Mouse (Mus musculus) neural tube, embryonic 13.5 days (tissue): ENCODE measurements around the gene Gna11. TPM values are rescaled to one million over a fixed set of nuclear protein-coding genes. Genes with fewer than 3 reads are reported as not detected.
A peak's percentile ranks its signal among the peaks of the same experiment; 100 is the strongest.

ENCODE experiments used
- ATAC-seq: fragments of 200-750 bp; cut with Nextera tagmentation; 2 replicates; pipeline ENCODE4 v1.8.0; 2017; ENCODE audit warnings: low read depth, mild to moderate bottlenecking, moderate TSS enrichment, moderate library complexity
- H3K27ac ChIP-seq: fragments of 300-500 bp; sonication (generic); replicated peaks from 2 replicates; pipeline ENCODE4 v1.5.1; 2015; ENCODE audit warnings: moderate library complexity, mild to moderate bottlenecking, inconsistent platforms
- H3K27me3 ChIP-seq: fragments of 300-500 bp; sonication (generic); 2 replicates; pipeline ENCODE4 v1.6.1; 2015; ENCODE audit warnings: mild to moderate bottlenecking, inconsistent platforms
- H3K36me3 ChIP-seq: fragments of 300-500 bp; sonication (generic); 2 replicates; pipeline ENCODE4 v1.6.1; 2015; ENCODE audit warnings: mild to moderate bottlenecking, inconsistent platforms
- H3K4me1 ChIP-seq: fragments of 300-500 bp; sonication (generic); replicated peaks from 2 replicates; pipeline ENCODE4 v1.6.1; 2015; ENCODE audit warnings: inconsistent platforms
- H3K4me2 ChIP-seq: fragments of 300-500 bp; sonication (generic); 2 replicates; pipeline ENCODE4 v1.6.1; 2015; ENCODE audit warnings: inconsistent platforms, mild to moderate bottlenecking, moderate library complexity
- H3K4me3 ChIP-seq: fragments of 300-500 bp; sonication (generic); 2 replicates; pipeline ENCODE4 v1.5.1; 2015; ENCODE audit warnings: mild to moderate bottlenecking, inconsistent platforms
- H3K9ac ChIP-seq: fragments of 300-500 bp; sonication (generic); 2 replicates; pipeline ENCODE4 v1.6.1; 2015; ENCODE audit warnings: moderate library complexity, mild to moderate bottlenecking, inconsistent platforms
- H3K9me3 ChIP-seq: fragments of 300-500 bp; sonication (generic); 2 replicates; pipeline ENCODE4 v1.6.1; 2016; ENCODE audit warnings: inconsistent platforms
- WGBS: fragments of 180-500 bp; shearing (Covaris S2); methylation state at CpG from one replicate; pipeline ENCODE4 v1.1.7; 2015; 5-methylcytosine and 5-hydroxymethylcytosine counted together
- polyA plus RNA-seq: library from polyadenylated mRNA; unstranded; fragments of >200 nt; fragmentation: Nextera tagmentation; extraction: Ambion mirVana; gene quantifications from 2 replicates; pipeline ENCODE4 v1.2.1, GENCODE M21; 2015

Gene Gna11
- polyA plus RNA-seq, 1 experiment from 2014 or later = 81.6 TPM

DNA sequence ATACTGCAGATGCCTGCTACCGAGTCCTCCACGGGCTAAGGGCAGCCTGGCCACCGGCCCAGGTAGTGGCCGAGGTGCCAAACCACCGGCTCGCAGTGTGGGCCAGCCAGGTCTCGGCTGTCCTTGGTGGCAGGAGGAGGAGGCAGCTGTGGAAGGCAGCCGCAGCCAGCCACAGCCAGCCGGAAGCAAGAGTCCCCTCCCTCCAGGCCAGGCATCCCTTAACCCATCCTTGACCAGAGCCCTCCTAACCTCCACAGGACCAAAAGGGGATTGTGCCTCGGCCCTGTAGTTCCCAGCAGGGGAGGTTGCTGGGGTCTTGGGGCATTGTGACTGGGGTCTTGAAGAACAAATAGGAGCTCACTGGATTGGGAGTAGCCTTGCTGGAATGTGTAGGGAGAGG lies 19.2 kb upstream of the Gna11 start:
- Histone ChIP-seq H3K36me3 (peaks cover 55% of the 10 kb centered on the region), H3K27me3 (peaks cover 35% of the 10 kb centered on the region), H3K4me3 (peak overlapping the region; percentile 24), H3K27ac (peak overlapping the region; percentile 46; the same call in 1 of the 2 replicates), H3K4me1 (peaks cover 68% of the 10 kb centered on the region), H3K4me2 (peak overlapping the region; percentile 45), H3K9ac (peak overlapping the region; percentile 58), H3K9me3 (no peaks in the 10 kb centered on the region)
- no peak for ATAC-seq
- WGBS = 4% methylated on average over 10 of the region's 10 CpGs

DNA sequence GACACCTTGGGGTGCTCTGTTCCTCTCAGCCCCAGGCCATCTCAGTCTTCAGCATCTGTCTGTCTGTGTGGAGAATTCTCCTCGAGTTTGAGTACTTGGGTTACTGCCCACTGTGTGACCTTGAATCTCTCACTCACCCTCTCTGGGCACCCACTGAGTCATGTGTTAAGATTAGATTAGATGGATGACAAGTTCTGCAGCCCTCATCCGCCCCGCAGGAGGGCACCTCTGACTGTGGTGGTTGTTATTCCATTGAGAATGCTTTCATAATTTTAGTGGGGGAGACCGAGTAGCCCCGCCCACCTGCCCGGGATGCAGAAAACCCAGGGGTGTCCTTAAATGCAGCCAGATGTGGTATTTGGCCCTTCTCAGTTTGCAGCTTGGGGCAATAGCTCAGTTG lies 18.5 kb upstream of the Gna11 start:
- Histone ChIP-seq H3K36me3 (peaks cover 55% of the 10 kb centered on the region), H3K4me2 (peak overlapping the region; percentile 45), H3K27me3 (peaks cover 33% of the 10 kb centered on the region), H3K4me1 (peaks cover 66% of the 10 kb centered on the region), H3K9ac (peak overlapping the region; percentile 58), H3K9me3 (no peaks in the 10 kb centered on the region), H3K4me3 (0 out of 2 replicates have a peak overlapping the region, but pooled peaks have one; percentile 24), H3K27ac (no peak overlapping the region)
- no peak for ATAC-seq
- WGBS = 36% methylated on average over 6 of the region's 6 CpGs

- peaks cover 29% of the 10 kb centered on the region for H3K27me3 ChIP-seq
- H3K9ac ChIP-seq = peak overlapping the region; percentile 35
- H3K4me3 ChIP-seq = peak overlapping the region; percentile 2; the same call in 1 of the 2 replicates
Measured at GRCm38 (mm10) chr10:81562411-81562810, 17.4 kb upstream of the Gna11 start.

DNA sequence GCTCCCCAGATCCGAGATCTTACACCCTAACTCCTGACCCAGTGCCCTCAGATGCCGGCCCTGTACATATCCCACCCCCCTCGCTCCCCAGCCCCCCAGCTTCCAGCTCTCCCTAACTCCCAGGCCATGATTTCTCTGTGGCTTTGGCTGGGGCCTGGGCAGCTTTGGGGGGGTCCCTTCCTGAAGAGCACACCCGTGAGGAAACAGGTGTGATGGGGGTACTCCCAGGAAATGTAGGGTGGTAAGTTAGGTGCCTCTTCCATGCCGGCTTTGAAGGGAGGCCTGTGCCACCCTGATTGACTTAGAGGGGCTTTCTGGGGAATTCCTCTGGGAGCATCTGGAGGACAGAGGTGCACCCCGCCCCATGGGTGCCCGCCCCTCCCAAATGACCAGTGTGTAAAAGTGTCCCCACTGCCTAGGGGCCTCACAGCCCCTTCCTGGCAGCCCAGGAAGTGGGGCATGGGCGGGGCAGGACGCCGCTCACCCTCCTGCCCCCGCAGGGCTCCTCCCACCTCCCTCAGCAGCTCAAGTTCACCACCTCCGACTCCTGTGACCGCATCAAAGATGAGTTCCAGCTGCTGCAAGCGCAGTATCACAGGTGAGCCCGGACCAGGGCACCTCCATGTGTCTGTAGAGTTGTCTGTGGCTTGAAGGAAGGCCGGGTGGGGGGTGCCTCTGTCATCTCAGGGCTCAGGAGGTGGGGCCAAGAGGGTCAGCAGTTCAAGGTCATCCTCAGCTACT lies 15.9 kb upstream of the Gna11 start:
- 17% methylated on average over 16 of the region's 16 CpGs for WGBS
- Histone ChIP-seq H3K9ac (peak overlapping the region; percentile 98), H3K27ac (peak overlapping the region; percentile 91), H3K4me1 (peaks cover 58% of the 10 kb centered on the region), H3K9me3 (no peaks in the 10 kb centered on the region), H3K4me2 (peak overlapping the region; percentile 94), H3K36me3 (peaks cover 41% of the 10 kb centered on the region), H3K27me3 (peaks cover 14% of the 10 kb centered on the region), H3K4me3 (peak overlapping the region; percentile 94)
- ATAC-seq = no peak

More at GRCm38 (mm10) chr10:81562411-81562810, 17.4 kb upstream of the Gna11 start:
- Histone ChIP-seq H3K4me1 (peaks cover 58% of the 10 kb centered on the region), H3K4me2 (peak overlapping the region; percentile 30), H3K27ac (no peak overlapping the region), H3K9me3 (no peaks in the 10 kb centered on the region), H3K36me3 (peaks cover 55% of the 10 kb centered on the region)
- ATAC-seq = no peak
- 73% methylated on average over 6 of the region's 6 CpGs for WGBS

DNA sequence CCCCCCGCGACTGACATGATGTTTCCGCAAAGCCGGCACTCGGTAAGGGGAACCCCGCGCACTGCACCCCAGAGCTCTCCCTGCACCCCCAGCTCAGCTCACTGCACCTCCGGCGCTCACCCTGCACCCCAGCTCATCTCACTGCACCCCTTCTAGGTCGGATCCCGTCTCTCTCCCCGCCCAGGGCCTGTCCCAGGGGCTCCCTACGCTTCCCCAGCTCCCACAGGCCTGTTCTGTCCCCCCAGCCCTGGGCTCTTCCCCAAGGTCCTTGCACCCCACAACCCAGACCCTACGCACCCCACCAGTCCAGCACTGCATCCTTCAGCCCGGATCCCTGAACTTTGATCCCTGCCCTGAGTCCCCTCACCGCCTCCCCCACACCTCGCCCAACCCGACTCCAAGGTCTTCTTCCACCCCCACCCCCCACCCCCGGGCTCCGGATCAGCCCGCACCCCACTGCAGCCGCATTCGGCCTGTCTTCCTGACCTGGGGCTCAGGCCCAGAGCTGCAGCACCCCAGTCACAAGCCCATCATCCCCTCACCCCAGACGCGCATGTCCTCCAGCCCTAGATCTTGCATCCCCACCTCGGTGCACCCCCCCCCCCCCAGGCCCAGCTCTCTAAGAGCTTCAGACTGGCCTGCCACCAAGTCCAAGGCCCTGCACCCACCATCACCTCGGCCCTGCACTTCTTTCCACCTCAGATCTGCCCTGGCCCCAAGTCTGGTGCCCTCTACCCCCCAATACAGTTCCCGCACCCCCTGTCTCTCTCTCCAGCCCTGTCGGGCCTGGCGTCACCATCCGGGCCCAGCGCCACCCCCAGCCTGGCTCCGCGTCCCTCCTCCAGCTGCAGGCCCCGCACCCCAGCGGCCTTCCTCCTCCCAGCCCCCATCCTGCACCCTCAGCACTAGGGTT lies 14.9 kb upstream of the Gna11 start:
- WGBS = 2% methylated on average over 35 of the region's 36 CpGs
- H3K9me3 ChIP-seq = no peaks in the 10 kb centered on the region
- peak overlapping the region; percentile 94 for H3K4me2 ChIP-seq
- ATAC-seq = peak; percentile 38
- peaks cover 3% of the 10 kb centered on the region for H3K27me3 ChIP-seq
- H3K4me1 ChIP-seq = peaks cover 52% of the 10 kb centered on the region
- H3K36me3 ChIP-seq = peaks cover 31% of the 10 kb centered on the region; the same call in 1 of the 2 replicates
- H3K9ac ChIP-seq = peak overlapping the region; percentile 98
- peak overlapping the region; percentile 94 for H3K4me3 ChIP-seq
- H3K27ac ChIP-seq = peak overlapping the region; percentile 91

- peak within 1 kb of the TSS; percentile 94 for H3K4me2 ChIP-seq
- no peaks in the 10 kb centered on the region for H3K27me3 ChIP-seq
- peak within 1 kb of the TSS; percentile 94 for H3K4me3 ChIP-seq
- H3K9ac ChIP-seq = peak within 1 kb of the TSS; percentile 98
- no peaks in the 10 kb centered on the region for H3K9me3 ChIP-seq
- peak within 1 kb of the TSS; percentile 91 for H3K27ac ChIP-seq
- ATAC-seq = peak; percentile 68
- WGBS = 1% methylated on average over 46 of the region's 53 CpGs
- H3K4me1 ChIP-seq = peaks cover 45% of the 10 kb centered on the region
- peaks cover 24% of the 10 kb centered on the region; the same call in 1 of the 2 replicates for H3K36me3 ChIP-seq
Measured at GRCm38 (mm10) chr10:81559163-81559626, 14.2 kb upstream of the Gna11 start, which contains the start of gene Aes. Gene Aes, plus strand, starts transcription at chr10:81559488.

- Histone ChIP-seq H3K4me1 (peaks cover 30% of the 10 kb centered on the region), H3K4me3 (no peak overlapping the region), H3K4me2 (no peak overlapping the region), H3K9ac (no peak overlapping the region), H3K27me3 (no peaks in the 10 kb centered on the region), H3K9me3 (no peaks in the 10 kb centered on the region), H3K36me3 (0 out of 2 replicates have a peak, but pooled peaks cover 13% of the 10 kb centered on the region), H3K27ac (no peak overlapping the region)
- WGBS = 45% methylated on average over 1 of the region's 1 CpGs
- ATAC-seq = no peak
Measured at GRCm38 (mm10) chr10:81557491-81557890, 12.5 kb upstream of the Gna11 start.

DNA sequence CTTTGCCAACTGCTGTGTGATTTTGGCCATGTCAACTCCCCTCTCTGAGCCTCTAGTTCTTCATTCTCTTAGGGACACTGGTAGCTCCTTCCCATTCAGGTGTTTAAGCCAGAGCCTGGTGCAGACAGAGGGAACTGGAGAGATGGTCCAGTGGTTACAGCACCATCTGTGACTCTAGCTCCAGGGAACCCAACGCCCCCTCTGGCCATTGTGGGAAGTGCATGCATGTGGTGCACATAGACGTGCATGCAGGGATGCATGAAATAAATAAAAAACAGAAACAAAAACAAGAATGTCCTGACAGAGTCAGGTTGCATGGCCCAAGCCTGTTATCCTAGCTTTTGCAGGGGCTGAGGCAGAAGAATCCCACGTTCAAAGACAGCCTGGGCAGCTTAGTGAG lies 11.3 kb upstream of the Gna11 start:
- no peak for ATAC-seq
- Histone ChIP-seq H3K9ac (no peak overlapping the region), H3K27me3 (no peaks in the 10 kb centered on the region), H3K4me1 (peaks cover 18% of the 10 kb centered on the region), H3K4me2 (no peak overlapping the region), H3K36me3 (0 out of 2 replicates have a peak, but pooled peaks cover 2% of the 10 kb centered on the region), H3K9me3 (no peaks in the 10 kb centered on the region), H3K27ac (no peak overlapping the region), H3K4me3 (no peak overlapping the region)
- 66% methylated on average over 3 of the region's 3 CpGs for WGBS

DNA sequence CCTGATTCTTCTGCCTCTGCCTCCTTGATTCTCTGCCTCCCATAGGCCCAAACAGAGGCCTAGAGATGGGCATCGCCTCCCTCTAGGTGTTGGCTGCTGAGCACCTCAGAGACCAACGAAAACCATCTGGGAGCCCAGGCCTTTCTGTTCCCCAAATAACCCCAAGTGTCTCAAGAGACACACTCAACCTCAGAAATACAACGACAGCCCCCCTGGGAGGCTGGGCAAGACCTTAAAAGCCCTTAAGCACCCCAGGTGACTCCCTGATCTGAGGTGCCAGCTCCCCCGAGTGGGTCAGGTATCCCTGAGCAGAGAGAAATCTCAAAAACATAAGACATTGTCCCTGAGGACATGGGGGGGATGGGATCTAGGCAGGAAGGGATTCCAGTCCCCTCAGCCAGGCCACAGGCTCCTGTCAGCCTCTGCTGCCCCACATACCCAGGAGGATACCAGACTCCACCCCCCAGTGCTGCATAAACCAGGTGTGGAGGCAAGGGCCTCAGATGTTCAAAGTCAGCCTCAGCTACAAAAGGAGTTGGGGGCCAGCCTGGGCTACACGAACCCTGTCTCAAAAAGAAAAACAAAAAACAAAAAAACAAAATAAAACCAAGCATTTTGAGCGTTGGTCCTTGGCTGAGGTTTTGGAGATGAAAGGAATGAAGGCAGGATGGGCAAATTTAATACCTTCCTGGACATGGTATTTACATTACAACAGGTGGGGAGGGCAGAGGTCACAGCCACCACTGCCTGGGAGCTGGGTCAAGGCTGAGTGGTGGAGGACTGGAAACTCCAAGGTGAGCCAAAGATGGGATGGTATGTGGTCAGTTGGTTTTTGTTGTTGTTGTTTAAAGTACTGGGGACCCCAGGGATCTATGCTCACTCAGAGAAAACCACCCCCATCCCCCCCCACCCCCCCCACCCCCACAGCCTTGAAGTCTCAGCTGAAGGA lies 9.1 kb upstream of the Gna11 start:
- Histone ChIP-seq H3K4me1 (peaks cover 6% of the 10 kb centered on the region), H3K9ac (no peak overlapping the region), H3K27ac (no peak overlapping the region), H3K4me2 (no peak overlapping the region), H3K9me3 (no peaks in the 10 kb centered on the region), H3K27me3 (0 out of 2 replicates have a peak, but pooled peaks cover 3% of the 10 kb centered on the region), H3K4me3 (no peak overlapping the region), H3K36me3 (no peaks in the 10 kb centered on the region)
- no peak for ATAC-seq
- 84% methylated on average over 6 of the region's 6 CpGs for WGBS

DNA sequence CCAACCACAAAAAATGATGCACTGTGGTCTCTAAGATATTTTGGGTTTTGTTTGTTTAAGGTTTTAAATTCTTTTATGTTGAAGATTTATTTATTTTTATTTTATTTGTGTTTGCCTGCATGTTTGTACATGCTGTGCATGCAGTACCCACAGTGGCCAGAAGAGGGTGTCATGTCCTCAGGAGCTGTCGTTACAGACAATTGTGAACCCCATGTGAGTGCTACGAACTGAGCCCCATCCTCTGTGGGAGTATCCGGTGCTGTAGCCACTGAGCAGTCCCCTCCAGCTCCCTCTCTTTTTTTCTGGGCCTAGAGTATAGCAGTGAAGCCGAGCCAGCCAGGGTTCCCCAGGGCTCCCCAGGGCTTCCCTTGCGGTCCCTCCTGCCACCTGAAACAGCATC lies 8.2 kb upstream of the Gna11 start:
- H3K4me2 ChIP-seq = no peak overlapping the region
- no peak overlapping the region for H3K9ac ChIP-seq
- H3K36me3 ChIP-seq = no peaks in the 10 kb centered on the region
- no peak overlapping the region for H3K4me3 ChIP-seq
- 86% methylated on average over 5 of the region's 5 CpGs for WGBS
- no peak for ATAC-seq
- no peaks in the 10 kb centered on the region for H3K4me1 ChIP-seq
- no peak overlapping the region for H3K27ac ChIP-seq
- H3K27me3 ChIP-seq = 0 out of 2 replicates have a peak, but pooled peaks cover 3% of the 10 kb centered on the region
- H3K9me3 ChIP-seq = no peaks in the 10 kb centered on the region

- no peak overlapping the region for H3K4me2 ChIP-seq
- no peaks in the 10 kb centered on the region for H3K36me3 ChIP-seq
- H3K4me1 ChIP-seq = no peaks in the 10 kb centered on the region
- 7% methylated on average over 12 of the region's 12 CpGs for WGBS
- H3K9me3 ChIP-seq = no peaks in the 10 kb centered on the region
- no peak overlapping the region for H3K9ac ChIP-seq
- no peak overlapping the region for H3K4me3 ChIP-seq
- 0 out of 2 replicates have a peak, but pooled peaks cover 3% of the 10 kb centered on the region for H3K27me3 ChIP-seq
- ATAC-seq = peak; percentile 86
- peak overlapping the region; percentile 30; the same call in 1 of the 2 replicates for H3K27ac ChIP-seq
Measured at GRCm38 (mm10) chr10:81551597-81552102, 6.7 kb upstream of the Gna11 start.
